Mouse (Mus musculus): ENCODE results near the gene Gdpgp1. TPM values are rescaled to one million over a fixed set of nuclear protein-coding genes. Genes with fewer than 3 reads are reported as not detected.

Gene Gdpgp1
- polyA plus RNA-seq, 1 experiment: 4.3 TPM

DNA sequence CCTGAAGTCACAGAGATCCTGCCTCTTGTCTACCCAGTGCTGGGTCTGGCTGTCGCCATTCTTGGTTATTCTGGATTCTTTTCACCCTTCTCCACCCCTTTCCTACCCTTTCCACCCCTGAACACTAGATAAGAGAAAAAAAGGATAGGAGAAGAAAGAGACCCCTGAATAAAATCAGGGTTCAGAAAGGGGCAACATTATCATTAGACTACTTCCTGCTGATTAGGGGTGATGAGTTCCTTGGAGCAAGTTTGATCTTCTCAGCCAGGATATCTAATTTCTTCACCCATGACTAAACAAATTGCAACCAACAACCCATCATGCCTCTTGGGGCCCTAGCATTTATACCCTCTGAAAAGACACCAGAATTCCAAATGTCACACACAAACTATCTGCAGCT is 35.1 kb downstream of the Gdpgp1 start:
- TF ChIP-seq POLR2A (IDR thresholded peaks at IDR 0.05; ENCODE audit: insufficient read depth, low read length): no peak
- TF ChIP-seq EP300 (IDR thresholded peaks at IDR 0.05; ENCODE audit: insufficient read depth, low read depth, low read length): no peak
- TF ChIP-seq CTCF (IDR thresholded peaks at IDR 0.05; ENCODE audit: low read depth, low read length): no peak
- Histone ChIP-seq H3K4me3 (ENCODE audit: low read depth, low read length) (no peak overlapping the region), H3K27me3 (ENCODE audit: control insufficient read depth, insufficient read depth, low read length, poor library complexity, severe bottlenecking) (no peaks in the 10 kb centered on the region), H3K4me1 (ENCODE audit: control insufficient read depth, insufficient read depth, low read length) (no peaks in the 10 kb centered on the region), H3K36me3 (ENCODE audit: control insufficient read depth, insufficient read depth, low read length, poor library complexity, severe bottlenecking) (peaks cover 28% of the 10 kb centered on the region), H3K9me3 (replicated peaks; ENCODE audit: control insufficient read depth, insufficient read depth, low read length, poor library complexity, severe bottlenecking) (no peaks in the 10 kb centered on the region), H3K9ac (ENCODE audit: low read depth, poor library complexity, severe bottlenecking) (no peak overlapping the region), H3K27ac (ENCODE audit: insufficient read depth, low read length) (no peak overlapping the region)

DNA sequence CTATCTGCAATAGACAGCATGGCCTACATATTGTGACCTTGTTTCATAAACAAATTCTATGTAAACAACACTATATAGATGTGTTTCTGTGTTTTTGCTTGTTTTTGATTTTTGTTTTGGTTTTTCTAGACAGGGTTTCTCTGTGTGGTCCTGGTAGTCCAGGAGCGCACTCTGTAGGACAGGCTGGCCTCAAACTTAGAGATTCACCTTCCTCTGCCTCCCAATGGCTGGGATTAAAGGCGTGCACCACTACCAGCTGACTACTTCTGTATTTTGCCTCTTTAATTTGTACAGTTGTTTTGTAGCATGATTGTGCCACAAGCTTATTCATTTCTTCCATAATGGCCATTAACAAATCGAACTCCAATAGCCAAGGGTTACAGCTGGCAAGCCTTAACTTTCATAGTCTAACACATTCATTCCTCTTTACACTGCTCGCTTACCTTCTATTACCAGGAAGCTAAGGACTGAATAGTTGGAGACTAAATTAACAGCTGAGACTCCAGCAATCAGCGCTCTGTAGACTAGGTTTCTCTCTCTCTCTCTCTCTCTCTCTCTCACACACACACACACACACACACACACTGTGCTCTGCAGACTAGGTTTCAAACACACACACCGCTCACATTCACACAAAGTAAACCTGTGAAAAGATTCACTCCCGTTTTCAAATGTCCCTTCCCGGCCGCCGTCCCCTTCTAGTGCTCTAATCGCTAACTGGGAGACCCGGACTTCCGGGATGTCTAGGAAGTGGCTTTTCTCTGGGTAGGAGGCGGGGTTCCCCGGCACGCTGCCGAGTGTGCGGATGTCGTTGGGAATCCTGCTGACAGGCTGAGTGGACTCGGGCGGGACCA is 36.5 kb downstream of the Gdpgp1 start, which contains the start of gene Vps33b:
TSS of gene Vps33b (plus strand) at position 753 of the 854 bp plus-strand sequence.
- Histone ChIP-seq H3K4me3 (ENCODE audit: low read depth, low read length) (peak within 1 kb of the TSS; percentile 99), H3K36me3 (ENCODE audit: control insufficient read depth, insufficient read depth, low read length, poor library complexity, severe bottlenecking) (peaks cover 18% of the 10 kb centered on the region), H3K4me1 (ENCODE audit: control insufficient read depth, insufficient read depth, low read length) (no peaks in the 10 kb centered on the region), H3K27ac (ENCODE audit: insufficient read depth, low read length) (peak within 1 kb of the TSS; percentile 42; the same call in 1 of the 2 replicates), H3K9ac (ENCODE audit: low read depth, poor library complexity, severe bottlenecking) (peak within 1 kb of the TSS; percentile 84), H3K27me3 (ENCODE audit: control insufficient read depth, insufficient read depth, low read length, poor library complexity, severe bottlenecking) (no peaks in the 10 kb centered on the region), H3K9me3 (replicated peaks; ENCODE audit: control insufficient read depth, insufficient read depth, low read length, poor library complexity, severe bottlenecking) (no peaks in the 10 kb centered on the region)
- TF ChIP-seq CTCF (IDR thresholded peaks at IDR 0.05; ENCODE audit: low read depth, low read length): no peak
- TF ChIP-seq POLR2A (IDR thresholded peaks at IDR 0.05; ENCODE audit: insufficient read depth, low read length): no peak
- TF ChIP-seq EP300 (IDR thresholded peaks at IDR 0.05; ENCODE audit: insufficient read depth, low read depth, low read length): no peak

DNA sequence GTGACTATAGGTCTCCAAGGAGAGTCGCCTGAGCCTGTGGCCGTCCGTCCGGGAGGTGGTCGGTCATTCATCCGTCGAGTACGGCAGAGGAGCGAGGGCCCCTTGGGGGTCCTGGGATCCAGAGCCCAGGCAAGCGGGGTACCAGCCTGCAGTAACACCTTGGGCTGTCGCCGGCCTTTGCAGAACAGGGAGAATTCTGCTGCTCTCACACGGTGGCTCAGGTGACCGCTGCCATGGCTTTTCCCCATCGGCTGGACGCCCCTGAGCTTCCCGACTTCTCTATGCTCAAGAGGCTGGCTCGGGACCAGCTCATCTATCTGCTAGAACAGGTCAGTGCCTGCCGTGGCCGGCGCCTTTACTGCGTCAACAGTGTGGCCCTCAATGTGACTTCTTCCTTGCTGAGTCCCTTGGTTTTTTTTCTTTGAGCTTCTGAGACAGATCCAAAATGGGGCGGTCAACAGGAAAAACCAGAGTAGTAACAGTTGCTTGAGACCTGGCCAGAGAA is 37.1 kb downstream of the Gdpgp1 start:
- H3K9ac ChIP-seq (ENCODE audit: low read depth, poor library complexity, severe bottlenecking): peak overlapping the region; percentile 84
- TF ChIP-seq CTCF (IDR thresholded peaks at IDR 0.05; ENCODE audit: low read depth, low read length): no peak
- TF ChIP-seq EP300 (IDR thresholded peaks at IDR 0.05; ENCODE audit: insufficient read depth, low read depth, low read length): no peak
- no peak for TF ChIP-seq POLR2A (IDR thresholded peaks at IDR 0.05; ENCODE audit: insufficient read depth, low read length)
- H3K4me3 ChIP-seq (ENCODE audit: low read depth, low read length): peak overlapping the region; percentile 99
- no peaks in the 10 kb centered on the region for H3K27me3 ChIP-seq (ENCODE audit: control insufficient read depth, insufficient read depth, low read length, poor library complexity, severe bottlenecking)
- H3K9me3 ChIP-seq (replicated peaks; ENCODE audit: control insufficient read depth, insufficient read depth, low read length, poor library complexity, severe bottlenecking): no peaks in the 10 kb centered on the region
- no peaks in the 10 kb centered on the region for H3K4me1 ChIP-seq (ENCODE audit: control insufficient read depth, insufficient read depth, low read length)
- H3K27ac ChIP-seq (ENCODE audit: insufficient read depth, low read length): no peak overlapping the region
- peaks cover 11% of the 10 kb centered on the region for H3K36me3 ChIP-seq (ENCODE audit: control insufficient read depth, insufficient read depth, low read length, poor library complexity, severe bottlenecking)

DNA sequence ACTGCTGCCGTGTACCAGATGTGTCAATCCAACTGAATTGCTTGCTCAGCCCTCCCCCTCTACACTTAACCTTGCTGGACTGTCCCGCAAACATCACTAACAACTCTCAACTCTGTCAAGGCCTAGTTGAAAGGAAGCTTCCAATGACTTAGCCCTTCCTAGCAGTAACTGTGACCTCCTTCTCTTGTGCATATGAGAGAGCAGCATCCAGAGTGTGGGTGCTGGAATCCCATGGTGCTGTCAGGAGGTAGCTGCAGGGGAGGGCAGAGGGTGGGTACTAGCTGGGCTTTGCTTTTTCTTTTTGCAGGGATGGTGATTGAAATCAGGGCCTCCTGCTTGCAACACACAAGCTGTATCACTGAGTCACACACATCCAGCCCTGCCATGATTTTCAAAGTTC is 40.8 kb downstream of the Gdpgp1 start:
- H3K4me1 ChIP-seq (ENCODE audit: control insufficient read depth, insufficient read depth, low read length): no peaks in the 10 kb centered on the region
- no peaks in the 10 kb centered on the region for H3K9me3 ChIP-seq (replicated peaks; ENCODE audit: control insufficient read depth, insufficient read depth, low read length, poor library complexity, severe bottlenecking)
- no peak overlapping the region for H3K4me3 ChIP-seq (ENCODE audit: low read depth, low read length)
- H3K27me3 ChIP-seq (ENCODE audit: control insufficient read depth, insufficient read depth, low read length, poor library complexity, severe bottlenecking): no peaks in the 10 kb centered on the region
- no peaks in the 10 kb centered on the region for H3K36me3 ChIP-seq (ENCODE audit: control insufficient read depth, insufficient read depth, low read length, poor library complexity, severe bottlenecking)
- H3K9ac ChIP-seq (ENCODE audit: low read depth, poor library complexity, severe bottlenecking): no peak overlapping the region
- TF ChIP-seq EP300 (IDR thresholded peaks at IDR 0.05; ENCODE audit: insufficient read depth, low read depth, low read length) (no peak), POLR2A (IDR thresholded peaks at IDR 0.05; ENCODE audit: insufficient read depth, low read length) (no peak), CTCF (IDR thresholded peaks at IDR 0.05; ENCODE audit: low read depth, low read length) (no peak)
- H3K27ac ChIP-seq (ENCODE audit: insufficient read depth, low read length): no peak overlapping the region

DNA sequence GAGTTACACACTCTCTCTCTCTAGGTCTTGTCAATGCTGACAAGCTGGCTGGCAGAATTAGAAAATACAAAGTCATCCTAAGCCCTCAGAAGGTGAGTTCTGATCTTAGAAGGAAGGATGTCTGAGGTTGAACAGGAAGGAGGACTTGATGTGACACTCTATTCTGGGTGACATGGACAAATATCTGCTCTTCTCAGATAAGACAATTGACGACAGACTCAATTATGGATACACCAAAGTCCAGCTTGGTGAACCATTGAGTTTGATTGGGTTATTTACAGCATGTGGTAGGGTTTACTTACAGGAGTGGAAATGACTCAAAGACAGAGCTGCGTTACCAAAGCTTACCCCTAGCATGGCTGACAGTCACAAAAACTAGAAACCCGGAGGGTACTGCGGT is 43.7 kb downstream of the Gdpgp1 start:
- Histone ChIP-seq H3K27ac (ENCODE audit: insufficient read depth, low read length) (no peak overlapping the region), H3K4me3 (ENCODE audit: low read depth, low read length) (no peak overlapping the region), H3K27me3 (ENCODE audit: control insufficient read depth, insufficient read depth, low read length, poor library complexity, severe bottlenecking) (no peaks in the 10 kb centered on the region), H3K9ac (ENCODE audit: low read depth, poor library complexity, severe bottlenecking) (no peak overlapping the region), H3K9me3 (replicated peaks; ENCODE audit: control insufficient read depth, insufficient read depth, low read length, poor library complexity, severe bottlenecking) (no peaks in the 10 kb centered on the region), H3K36me3 (ENCODE audit: control insufficient read depth, insufficient read depth, low read length, poor library complexity, severe bottlenecking) (no peaks in the 10 kb centered on the region), H3K4me1 (ENCODE audit: control insufficient read depth, insufficient read depth, low read length) (no peaks in the 10 kb centered on the region)
- no peak for TF ChIP-seq POLR2A (IDR thresholded peaks at IDR 0.05; ENCODE audit: insufficient read depth, low read length)
- TF ChIP-seq CTCF (IDR thresholded peaks at IDR 0.05; ENCODE audit: low read depth, low read length): no peak
- no peak for TF ChIP-seq EP300 (IDR thresholded peaks at IDR 0.05; ENCODE audit: insufficient read depth, low read depth, low read length)

DNA sequence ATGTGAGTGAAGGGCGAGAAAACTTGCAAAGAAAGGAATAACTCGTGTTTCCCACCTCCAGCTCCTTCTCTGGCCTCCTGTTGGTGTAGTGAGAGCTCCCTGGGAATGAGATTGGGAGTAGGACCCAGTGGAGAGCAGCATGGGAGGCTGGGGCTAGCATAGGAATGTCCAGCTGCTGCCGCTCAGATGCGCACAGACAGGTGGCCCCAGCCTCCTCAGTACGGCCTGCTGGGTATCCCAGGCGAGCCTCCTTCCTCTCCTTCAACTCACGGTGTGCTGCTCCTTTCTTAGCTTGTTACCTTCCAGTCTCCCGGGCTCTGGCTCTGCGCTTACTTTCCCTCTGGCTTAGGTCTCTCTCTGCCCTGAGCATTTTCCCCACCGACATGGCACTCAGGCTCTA is 47.4 kb downstream of the Gdpgp1 start:
- TF ChIP-seq EP300 (IDR thresholded peaks at IDR 0.05; ENCODE audit: insufficient read depth, low read depth, low read length): no peak
- TF ChIP-seq POLR2A (IDR thresholded peaks at IDR 0.05; ENCODE audit: insufficient read depth, low read length): no peak
- no peak for TF ChIP-seq CTCF (IDR thresholded peaks at IDR 0.05; ENCODE audit: low read depth, low read length)
- Histone ChIP-seq H3K27ac (ENCODE audit: insufficient read depth, low read length) (no peak overlapping the region), H3K36me3 (ENCODE audit: control insufficient read depth, insufficient read depth, low read length, poor library complexity, severe bottlenecking) (peaks cover 14% of the 10 kb centered on the region), H3K9ac (ENCODE audit: low read depth, poor library complexity, severe bottlenecking) (no peak overlapping the region), H3K4me1 (ENCODE audit: control insufficient read depth, insufficient read depth, low read length) (no peaks in the 10 kb centered on the region), H3K4me3 (ENCODE audit: low read depth, low read length) (no peak overlapping the region), H3K27me3 (ENCODE audit: control insufficient read depth, insufficient read depth, low read length, poor library complexity, severe bottlenecking) (no peaks in the 10 kb centered on the region), H3K9me3 (replicated peaks; ENCODE audit: control insufficient read depth, insufficient read depth, low read length, poor library complexity, severe bottlenecking) (no peaks in the 10 kb centered on the region)
